Mouse (Mus musculus): ENCODE measurements at regions not wholly inside any gene's neighbourhood (a gene's known extent, or its start where the extent isn't known, plus 50 kb on each side); places are given as distances from the start of the nearest gene placed in this dataset.

DNA sequence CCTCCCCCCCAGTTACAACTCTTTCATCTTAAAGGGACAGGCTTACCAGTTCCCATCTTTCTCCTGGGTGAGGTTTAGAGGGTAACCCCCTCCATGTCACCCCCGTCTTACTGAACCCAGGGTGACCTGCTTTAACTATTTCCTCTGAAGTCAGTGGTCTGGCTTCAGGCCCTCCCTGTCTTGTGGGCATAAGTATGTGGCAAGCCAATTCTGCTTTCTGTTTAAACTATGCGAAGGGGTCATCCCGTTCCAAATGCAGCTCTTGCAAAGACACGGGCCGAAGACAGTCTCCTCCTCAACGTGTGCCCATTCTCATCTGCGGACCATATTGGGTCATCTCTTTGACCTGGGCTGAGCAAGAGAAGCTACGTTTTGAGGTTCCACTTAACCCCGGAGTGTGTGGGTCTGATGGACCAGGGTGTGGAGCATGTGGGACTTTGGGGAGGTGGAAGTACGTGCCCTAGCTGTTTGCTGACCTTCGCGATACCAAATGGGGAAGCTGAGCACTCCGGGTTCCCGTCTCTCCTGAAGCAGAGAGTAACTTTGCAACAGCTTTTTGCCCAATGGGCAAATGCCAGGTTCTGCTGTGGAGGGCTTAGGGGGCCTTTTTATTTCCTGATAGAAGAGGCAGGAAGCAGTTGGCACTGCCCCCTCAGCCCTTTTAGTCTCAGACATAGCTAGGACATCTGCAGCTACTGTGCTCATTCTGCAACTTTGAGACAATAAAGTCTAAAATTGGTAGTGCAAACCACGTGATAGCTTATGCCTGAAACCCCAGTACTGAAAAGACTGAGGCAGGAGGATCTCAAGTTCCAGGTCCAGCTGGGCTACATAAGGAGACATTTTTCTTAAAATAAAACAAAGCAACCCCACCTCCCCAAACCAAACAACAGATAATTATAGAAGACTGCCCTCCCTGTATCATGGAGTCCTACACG lies 56.3 kb upstream of the Mdm1 start:
- Histone ChIP-seq H3K4me3 (ENCODE audit: insufficient read depth, low read length) (no peak overlapping the region), H3K27ac (ENCODE audit: insufficient read depth, low read length) (no peak overlapping the region), H3K4me1 (ENCODE audit: control insufficient read depth, insufficient read depth, low read length) (0 out of 2 replicates have a peak, but pooled peaks cover 2% of the 10 kb centered on the region)
- TF ChIP-seq POLR2A (IDR thresholded peaks at IDR 0.05; ENCODE audit: extremely low read depth, insufficient read depth, low read length) (no peak), CTCF (IDR thresholded peaks at IDR 0.05; ENCODE audit: extremely low read depth, insufficient read depth, low read length) (no peak)

DNA sequence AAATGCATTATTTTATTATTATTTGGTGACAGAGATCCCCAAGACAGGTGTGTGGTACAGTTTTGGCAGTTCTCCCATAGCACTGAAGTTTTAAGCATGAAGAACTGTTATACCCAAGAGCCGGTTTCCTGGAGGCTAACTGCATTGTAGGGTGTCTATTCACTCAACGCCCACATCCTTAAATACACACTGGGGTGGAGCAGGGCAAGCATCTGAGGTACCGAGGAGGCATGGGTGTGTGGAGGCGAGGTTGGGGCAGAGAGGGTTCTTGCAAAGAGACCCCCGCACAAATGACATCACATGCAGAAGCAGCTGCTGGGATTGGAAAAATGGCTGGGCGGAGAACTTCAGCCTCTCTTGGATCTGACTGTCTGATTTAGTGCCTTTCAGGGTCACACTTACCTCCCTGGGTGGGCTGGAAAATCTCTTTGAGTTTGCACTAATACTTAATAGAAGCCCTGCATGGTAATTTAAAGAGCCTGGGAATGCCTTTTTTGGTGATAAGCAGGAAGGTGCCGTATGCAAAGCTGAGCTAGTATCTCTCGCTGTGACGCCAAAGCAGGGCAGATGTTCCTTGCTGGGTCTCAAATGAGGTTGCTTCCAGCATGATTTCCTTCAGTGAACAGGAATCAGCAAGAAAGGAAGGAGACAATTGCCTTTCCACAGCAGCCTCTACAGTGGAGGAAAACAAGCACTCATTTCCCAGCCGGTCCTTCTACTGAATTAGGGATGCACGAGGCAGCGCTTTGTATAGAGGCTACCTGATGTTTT lies 53.9 kb upstream of the Mdm1 start:
- TF ChIP-seq CTCF (IDR thresholded peaks at IDR 0.05; ENCODE audit: extremely low read depth, insufficient read depth, low read length) (no peak), POLR2A (IDR thresholded peaks at IDR 0.05; ENCODE audit: extremely low read depth, insufficient read depth, low read length) (no peak)
- H3K27ac ChIP-seq (ENCODE audit: insufficient read depth, low read length), result no peak overlapping the region; the same call in 1 of the 2 replicates
- H3K4me3 ChIP-seq (ENCODE audit: insufficient read depth, low read length), result no peak overlapping the region
- 0 out of 2 replicates have a peak, but pooled peaks cover 2% of the 10 kb centered on the region for H3K4me1 ChIP-seq (ENCODE audit: control insufficient read depth, insufficient read depth, low read length)

DNA sequence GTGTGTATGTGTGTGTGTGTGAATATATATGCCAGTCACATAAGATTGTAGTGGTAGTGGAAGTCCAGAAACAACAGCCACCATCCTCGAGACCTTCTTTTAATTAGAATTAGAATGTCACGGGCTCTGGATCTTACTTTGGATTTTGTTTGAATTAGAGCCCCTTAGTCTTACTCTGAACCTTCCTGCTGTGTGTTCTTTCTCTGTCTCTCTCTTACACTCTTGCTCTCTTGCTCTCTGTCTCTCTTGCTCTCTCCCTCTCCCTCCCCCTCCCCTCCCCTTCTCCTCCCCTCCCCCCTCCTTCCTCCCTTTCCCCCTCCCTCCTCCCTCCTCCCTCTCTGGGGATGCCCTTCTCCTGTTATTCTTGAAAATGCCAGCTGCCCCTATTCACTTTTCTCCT lies 53.1 kb upstream of the Mdm1 start:
- Histone ChIP-seq H3K4me3 (ENCODE audit: insufficient read depth, low read length) (no peak overlapping the region), H3K27ac (ENCODE audit: insufficient read depth, low read length) (no peak overlapping the region; the same call in 1 of the 2 replicates), H3K4me1 (ENCODE audit: control insufficient read depth, insufficient read depth, low read length) (0 out of 2 replicates have a peak, but pooled peaks cover 2% of the 10 kb centered on the region)
- TF ChIP-seq POLR2A (IDR thresholded peaks at IDR 0.05; ENCODE audit: extremely low read depth, insufficient read depth, low read length) (no peak), CTCF (IDR thresholded peaks at IDR 0.05; ENCODE audit: extremely low read depth, insufficient read depth, low read length) (no peak)

DNA sequence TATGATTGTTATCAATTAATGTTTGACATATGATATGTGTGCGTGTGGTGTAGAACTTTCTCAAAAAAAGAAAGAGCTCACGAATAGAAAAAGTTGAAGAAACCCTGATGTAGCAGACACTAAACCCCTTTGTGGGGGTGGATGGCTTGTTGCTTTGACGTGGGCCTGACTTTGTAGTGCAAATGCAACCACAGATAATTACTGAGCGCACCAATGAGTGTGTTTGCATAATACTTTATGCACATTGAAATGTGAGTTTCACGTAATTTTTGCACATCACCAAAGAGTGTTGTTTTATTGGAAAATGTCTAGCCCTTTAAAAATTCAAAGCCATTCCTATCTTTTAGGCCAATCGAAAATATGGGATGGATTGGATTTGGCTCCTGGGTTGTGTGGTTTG lies 51.7 kb upstream of the Mdm1 start:
- H3K27ac ChIP-seq (ENCODE audit: insufficient read depth, low read length), result no peak overlapping the region
- H3K4me1 ChIP-seq (ENCODE audit: control insufficient read depth, insufficient read depth, low read length), result 0 out of 2 replicates have a peak, but pooled peaks cover 2% of the 10 kb centered on the region
- TF ChIP-seq CTCF (IDR thresholded peaks at IDR 0.05; ENCODE audit: extremely low read depth, insufficient read depth, low read length), result no peak
- no peak for TF ChIP-seq POLR2A (IDR thresholded peaks at IDR 0.05; ENCODE audit: extremely low read depth, insufficient read depth, low read length)
- H3K4me3 ChIP-seq (ENCODE audit: insufficient read depth, low read length), result no peak overlapping the region

DNA sequence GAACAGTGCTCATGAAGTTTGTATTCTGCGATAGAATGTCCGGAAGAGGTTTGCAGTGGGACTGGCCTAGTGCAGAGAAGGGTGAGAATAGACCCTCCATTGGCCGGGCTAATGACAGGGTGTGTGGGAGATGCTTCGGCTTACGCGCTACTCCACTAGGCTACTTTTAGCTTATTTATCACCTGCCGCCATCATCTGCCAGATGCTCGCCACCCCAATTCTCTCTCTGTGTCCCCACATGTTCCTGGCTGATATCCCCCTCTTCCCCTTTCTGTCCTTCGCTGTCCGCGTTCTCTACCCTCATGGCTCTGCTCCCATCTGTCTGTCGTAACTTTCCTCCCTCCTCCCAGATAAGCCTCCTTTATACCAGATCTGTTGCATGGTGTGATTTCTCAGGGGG lies 50.1 kb upstream of the Mdm1 start:
- H3K4me3 ChIP-seq (ENCODE audit: insufficient read depth, low read length), result no peak overlapping the region
- TF ChIP-seq POLR2A (IDR thresholded peaks at IDR 0.05; ENCODE audit: extremely low read depth, insufficient read depth, low read length) (no peak), CTCF (IDR thresholded peaks at IDR 0.05; ENCODE audit: extremely low read depth, insufficient read depth, low read length) (no peak)
- 0 out of 2 replicates have a peak, but pooled peaks cover 2% of the 10 kb centered on the region for H3K4me1 ChIP-seq (ENCODE audit: control insufficient read depth, insufficient read depth, low read length)
- no peak overlapping the region for H3K27ac ChIP-seq (ENCODE audit: insufficient read depth, low read length)
